Mouse (Mus musculus) C2C12 (cell line): Measurements from ENCODE around the gene Plxna4. TPM values are rescaled to one million over a fixed set of nuclear protein-coding genes. Genes with fewer than 3 reads are reported as not detected.

Experiments
- H3K27me3 ChIP-seq: one replicate; pipeline ENCODE4 v1.6.1; 2011; ENCODE audit not compliant: control insufficient read depth, insufficient read depth, insufficient read length
- H3K36me3 ChIP-seq: one replicate; pipeline ENCODE4 v1.6.1; 2011; ENCODE audit not compliant: control insufficient read depth, insufficient read depth
- H3K4me3 ChIP-seq: one replicate; pipeline ENCODE4 v1.5.1; 2011; ENCODE audit warnings: mild to moderate bottlenecking, control low read depth; ENCODE audit not compliant: poor library complexity, insufficient read depth, severe bottlenecking
- H3K79me2 ChIP-seq: one replicate; pipeline ENCODE4 v1.6.1; 2011; ENCODE audit not compliant: control insufficient read depth, insufficient read depth
- H3K79me3 ChIP-seq: one replicate; pipeline ENCODE4 v1.6.1; 2011; ENCODE audit warnings: low read depth, control low read depth
- H3ac ChIP-seq: one replicate; pipeline ENCODE3; 2011; ENCODE audit warnings: low read depth; ENCODE audit not compliant: control insufficient read depth, insufficient read length
- CEBPB ChIP-seq: IDR thresholded peaks from one replicate; pipeline ENCODE4 v1.6.1; 2011; ENCODE audit warnings: low read depth, mild to moderate bottlenecking, control low read depth, moderate library complexity
- CTCF ChIP-seq: IDR thresholded peaks from one replicate; pipeline ENCODE4 v1.5.1; 2011; ENCODE audit not compliant: control insufficient read depth, insufficient read depth, insufficient read length
- FOSL1 ChIP-seq: IDR thresholded peaks from one replicate; pipeline ENCODE4 v1.8.0; 2011; ENCODE audit warnings: mild to moderate bottlenecking, low read length; ENCODE audit not compliant: poor library complexity, insufficient read depth, severe bottlenecking
- MAX ChIP-seq: IDR thresholded peaks from one replicate; pipeline ENCODE4 v1.6.1; 2011; ENCODE audit warnings: mild to moderate bottlenecking, control low read depth
- MYOD1 ChIP-seq: IDR thresholded peaks from one replicate; pipeline ENCODE4 v1.6.1; 2011; ENCODE audit warnings: low read depth; ENCODE audit not compliant: control insufficient read depth, insufficient read length
- MYOG ChIP-seq: IDR thresholded peaks from one replicate; pipeline ENCODE4 v1.6.1; 2011; ENCODE audit not compliant: control insufficient read depth, insufficient read length; ENCODE audit errors: extremely low read depth
- USF1 ChIP-seq: IDR thresholded peaks from one replicate; pipeline ENCODE4 v1.6.1; 2011; ENCODE audit warnings: low read depth, mild to moderate bottlenecking, control low read depth, moderate library complexity
- polyA plus RNA-seq: library from polyadenylated mRNA; unstranded; fragments of >200 nt; fragmentation: generic; extraction: Trizol; gene quantifications from one replicate; pipeline ENCODE4 v1.2.1, GENCODE M21; 2012; ENCODE audit warnings: missing spikeins

The Plxna4 gene
- polyA plus RNA-seq, 1 experiment: 0.19 TPM

- TF ChIP-seq FOSL1: no peak
- TF ChIP-seq CEBPB: no peak
- no peak for TF ChIP-seq MYOD1
- no peak for TF ChIP-seq MAX
- no peak for TF ChIP-seq USF1
- TF ChIP-seq MYOG: no peak
- TF ChIP-seq CTCF: no peak
Measured at GRCm38 (mm10) chr6:32587136-32588009, 619 bp downstream of the Plxna4 start.

GRCm38 (mm10) chr6:32586821-32587135, 1.2 kb downstream of the Plxna4 start:
- Histone ChIP-seq H3K36me3 (no peaks in the 10 kb centered on the region), H3K27me3 (peaks cover 36% of the 10 kb centered on the region), H3K79me2 (no peaks in the 10 kb centered on the region), H3ac (peak overlapping the region; percentile 8), H3K4me3 (no peak overlapping the region), H3K79me3 (no peaks in the 10 kb centered on the region)
- no peak for TF ChIP-seq USF1
- no peak for TF ChIP-seq FOSL1
- TF ChIP-seq CEBPB: no peak

More at GRCm38 (mm10) chr6:32587136-32588009, 619 bp downstream of the Plxna4 start:
- H3K79me3 ChIP-seq: no peaks in the 10 kb centered on the region
- peak overlapping the region; percentile 66 for H3ac ChIP-seq
- H3K36me3 ChIP-seq: no peaks in the 10 kb centered on the region
- H3K79me2 ChIP-seq: no peaks in the 10 kb centered on the region
- H3K4me3 ChIP-seq: peak overlapping the region; percentile 25
- H3K27me3 ChIP-seq: peaks cover 36% of the 10 kb centered on the region

- TF ChIP-seq CEBPB (no peak), MYOD1 (no peak), MAX (no peak), USF1 (no peak), FOSL1 (no peak)
- no peak overlapping the region for H3K4me3 ChIP-seq
Measured at GRCm38 (mm10) chr6:32586390-32586789, 1.6 kb downstream of the Plxna4 start.

GRCm38 (mm10) chr6:32585211-32585610, 2.8 kb downstream of the Plxna4 start:
- TF ChIP-seq MAX: no peak
- no peak for TF ChIP-seq CEBPB
- no peak for TF ChIP-seq MYOD1
- no peak for TF ChIP-seq MYOG
- no peak for TF ChIP-seq FOSL1
- TF ChIP-seq USF1: no peak
- TF ChIP-seq CTCF: no peak
- no peaks in the 10 kb centered on the region for H3K79me3 ChIP-seq
- H3K27me3 ChIP-seq: peaks cover 41% of the 10 kb centered on the region
- no peak overlapping the region for H3ac ChIP-seq
- H3K36me3 ChIP-seq: no peaks in the 10 kb centered on the region
- H3K4me3 ChIP-seq: no peak overlapping the region
- no peaks in the 10 kb centered on the region for H3K79me2 ChIP-seq

More at GRCm38 (mm10) chr6:32586390-32586789, 1.6 kb downstream of the Plxna4 start:
- Histone ChIP-seq H3ac (no peak overlapping the region), H3K79me2 (no peaks in the 10 kb centered on the region), H3K79me3 (no peaks in the 10 kb centered on the region), H3K27me3 (peaks cover 36% of the 10 kb centered on the region), H3K36me3 (no peaks in the 10 kb centered on the region)

GRCm38 (mm10) chr6:32584243-32584880, 3.6 kb downstream of the Plxna4 start:
- H3ac ChIP-seq: no peak overlapping the region
- H3K4me3 ChIP-seq: no peak overlapping the region
- TF ChIP-seq USF1: no peak
- TF ChIP-seq MAX: no peak
- no peak for TF ChIP-seq FOSL1
- TF ChIP-seq MYOD1: no peak
- no peak for TF ChIP-seq CEBPB
- TF ChIP-seq CTCF: no peak
- no peak for TF ChIP-seq MYOG
- H3K79me3 ChIP-seq: no peaks in the 10 kb centered on the region
- no peaks in the 10 kb centered on the region for H3K79me2 ChIP-seq
- H3K36me3 ChIP-seq: no peaks in the 10 kb centered on the region
- peaks cover 46% of the 10 kb centered on the region for H3K27me3 ChIP-seq
